Mouse (Mus musculus): ENCODE results near the gene Npr2.

GRCm38 (mm10) chr4:43695249-43695671 is 63.5 kb downstream of the Npr2 start:
- TF ChIP-seq CTCF (conservative IDR thresholded peaks at IDR 0.05; ENCODE audit: insufficient read depth, insufficient read length, low read depth, low read length) (no peak), POLR2A (IDR thresholded peaks at IDR 0.05; ENCODE audit: low read depth, low read length) (no peak)
